Mouse (Mus musculus) intestine, postnatal 0 days (tissue): Measurements from ENCODE around the gene Cables2. TPM values are rescaled to one million over a fixed set of nuclear protein-coding genes. Genes with fewer than 3 reads are reported as not detected.

Experiments used
- ATAC-seq: fragments of 200-750 bp; cut with Nextera tagmentation; 2 replicates; pipeline ENCODE4 v1.8.0; 2017; ENCODE audit warnings: mild to moderate bottlenecking, moderate TSS enrichment, moderate library complexity
- H3K27ac ChIP-seq: fragments of 300-500 bp; sonication (generic); 2 replicates; pipeline ENCODE4 v1.5.1; 2014; ENCODE audit warnings: mild to moderate bottlenecking, low read depth, low read length, moderate library complexity
- H3K27me3 ChIP-seq: fragments of 300-500 bp; sonication (generic); replicated peaks from 2 replicates; pipeline ENCODE4 v1.6.1; 2014; ENCODE audit warnings: low read length, mixed read lengths; ENCODE audit not compliant: control insufficient read depth, insufficient read depth
- H3K36me3 ChIP-seq: fragments of 300-500 bp; sonication (generic); 2 replicates; pipeline ENCODE4 v1.6.1; 2014; ENCODE audit warnings: mild to moderate bottlenecking, moderate library complexity; ENCODE audit not compliant: control insufficient read depth, insufficient read depth
- H3K4me1 ChIP-seq: fragments of 300-500 bp; sonication (generic); replicated peaks from 2 replicates; pipeline ENCODE4 v1.6.1; 2014; ENCODE audit warnings: antibody characterized with exemption, low read length, mixed read lengths; ENCODE audit not compliant: control insufficient read depth, insufficient read depth
- H3K4me2 ChIP-seq: fragments of 300-500 bp; sonication (generic); replicated peaks from 2 replicates; pipeline ENCODE4 v1.6.1; 2014; ENCODE audit warnings: low read depth, mild to moderate bottlenecking, moderate library complexity
- H3K4me3 ChIP-seq: fragments of 300-500 bp; sonication (generic); 2 replicates; pipeline ENCODE4 v1.5.1; 2014; ENCODE audit warnings: low read depth, low read length
- H3K9ac ChIP-seq: fragments of 300-500 bp; sonication (generic); 2 replicates; pipeline ENCODE4 v1.6.1; 2014; ENCODE audit warnings: mild to moderate bottlenecking, low read depth, low read length
- H3K9me3 ChIP-seq: fragments of 300-500 bp; sonication (generic); 2 replicates; pipeline ENCODE4 v1.6.1; 2016; ENCODE audit warnings: mixed run types; ENCODE audit not compliant: control insufficient read depth
- CTCF ChIP-seq: sonication (generic); IDR thresholded peaks from 2 replicates; pipeline ENCODE4 v1.5.1; 2016; ENCODE audit warnings: low read depth, mild to moderate bottlenecking, control low read depth, antibody characterized with exemption, moderate library complexity
- WGBS: fragments of 180-500 bp; shearing (Covaris S2); extraction: QIAGEN DNeasy Blood & Tissue Kit; methylation state at CpG from one replicate; pipeline ENCODE4 v1.1.7; 2014; 5-methylcytosine and 5-hydroxymethylcytosine counted together
- polyA plus RNA-seq: library from polyadenylated mRNA; unstranded; fragments of >200 nt; fragmentation: Nextera tagmentation; extraction: Ambion mirVana; gene quantifications from 2 replicates; pipeline ENCODE4 v1.2.1, GENCODE M21; 2015

Gene Cables2
- polyA plus RNA-seq, 1 experiment from 2014 or later: 8.2 TPM

DNA sequence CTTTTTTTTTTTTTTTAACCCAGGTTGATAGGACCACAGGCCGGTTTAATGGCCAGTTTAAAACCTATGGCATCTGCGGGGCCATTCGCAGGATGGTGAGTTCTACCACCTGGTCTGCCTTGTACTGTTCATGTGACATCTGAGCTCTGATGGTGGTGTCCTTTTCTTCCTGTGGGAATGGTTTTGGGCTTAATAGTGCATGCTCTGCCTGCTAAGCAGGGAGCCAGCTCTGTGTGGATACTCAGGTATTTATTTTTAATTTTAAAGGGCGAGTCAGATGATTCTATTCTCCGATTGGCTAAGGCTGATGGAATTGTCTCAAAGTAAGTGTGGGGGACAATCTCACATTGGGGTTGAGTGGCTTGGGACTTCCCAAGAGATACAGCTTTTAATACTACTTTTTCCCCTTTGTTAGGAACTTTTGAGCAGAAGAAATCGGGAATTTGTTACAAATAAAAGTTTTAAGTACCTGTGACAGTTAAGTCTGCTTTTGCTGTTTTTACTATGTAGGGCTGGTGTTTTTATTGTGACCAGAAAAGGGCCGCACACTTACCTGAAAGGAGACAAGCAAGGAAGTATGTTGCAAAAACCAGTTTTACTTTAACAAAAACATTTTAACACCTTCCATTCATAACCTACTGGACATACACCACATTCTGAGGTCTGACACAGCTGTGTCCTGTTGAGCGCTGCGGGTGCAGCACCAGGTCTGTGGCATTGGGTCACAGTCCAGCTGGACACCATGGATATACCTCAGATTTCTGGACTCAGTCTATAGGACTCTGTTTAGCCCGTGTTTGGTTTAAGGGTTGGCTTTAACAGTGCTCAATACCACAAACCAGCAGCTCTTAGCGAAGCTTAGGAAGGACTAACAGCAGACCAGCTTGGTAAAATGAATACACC, 15.1 kb downstream of the Cables2 start:
- TF ChIP-seq CTCF: no peak
- Histone ChIP-seq H3K4me2 (peak overlapping the region; percentile 89), H3K27me3 (no peaks in the 10 kb centered on the region), H3K36me3 (peaks cover 47% of the 10 kb centered on the region), H3K9ac (peak overlapping the region; percentile 75), H3K4me1 (0 out of 2 replicates have a peak, but pooled peaks cover 5% of the 10 kb centered on the region), H3K9me3 (no peaks in the 10 kb centered on the region), H3K4me3 (peak overlapping the region; percentile 67), H3K27ac (no peak overlapping the region)
- no peak for ATAC-seq
- WGBS: 48% methylated on average over 11 of the region's 11 CpGs

GRCm38 (mm10) chr2:180257001-180257521, 16.2 kb downstream of the Cables2 start, which contains the start of gene Rps21:
TSS of gene Rps21 (plus strand) at chr2:180257377.
- peak; percentile 98 for ATAC-seq
- H3K27ac ChIP-seq: peak within 1 kb of the TSS; percentile 74
- 0% methylated on average over 38 of the region's 38 CpGs for WGBS

DNA sequence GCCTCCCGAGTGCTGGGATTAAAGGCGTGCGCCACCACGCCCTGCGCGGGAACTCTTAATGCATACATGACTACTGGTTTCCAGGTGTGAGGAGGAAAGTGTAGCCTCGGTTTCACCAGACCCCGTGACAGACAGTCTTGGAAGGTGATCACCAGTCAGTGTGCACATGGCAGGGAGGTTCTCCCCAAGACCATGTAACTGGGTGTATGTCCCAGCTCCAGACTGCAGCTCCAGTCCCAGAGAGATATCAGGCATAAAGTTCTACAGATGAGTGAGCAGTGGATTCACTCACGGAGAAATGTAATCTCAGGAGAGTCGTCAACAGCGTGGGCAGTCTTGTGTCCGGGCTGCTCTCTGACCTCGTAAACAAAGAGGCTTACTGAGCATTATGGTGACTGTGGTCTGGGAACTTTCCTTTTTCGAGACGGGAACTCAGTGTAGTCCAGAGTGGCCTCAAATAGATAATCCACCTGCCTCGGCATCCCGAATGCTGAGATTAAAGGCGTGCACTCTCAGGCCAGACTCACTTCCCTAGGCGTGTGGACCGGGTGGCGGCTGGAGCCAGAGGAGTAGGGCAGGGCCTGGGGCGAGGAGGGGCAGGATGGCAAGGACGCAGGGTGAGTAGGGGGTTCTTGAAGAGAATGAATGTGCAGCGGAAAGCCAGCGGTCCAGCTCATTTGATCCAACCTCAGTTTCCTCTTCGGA, 16.8 kb downstream of the Cables2 start:
- Histone ChIP-seq H3K4me2 (peak overlapping the region; percentile 76), H3K27me3 (no peaks in the 10 kb centered on the region), H3K4me3 (peak overlapping the region; percentile 67), H3K27ac (peak overlapping the region; percentile 74), H3K36me3 (peaks cover 30% of the 10 kb centered on the region), H3K9ac (peak overlapping the region; percentile 43), H3K9me3 (no peaks in the 10 kb centered on the region), H3K4me1 (0 out of 2 replicates have a peak, but pooled peaks cover 5% of the 10 kb centered on the region)
- no peak for TF ChIP-seq CTCF
- peak; percentile 31 for ATAC-seq
- WGBS: 23% methylated on average over 26 of the region's 26 CpGs

More at GRCm38 (mm10) chr2:180257001-180257521, 16.2 kb downstream of the Cables2 start, which contains the start of gene Rps21:
- Histone ChIP-seq H3K9ac (peak within 1 kb of the TSS; percentile 75), H3K4me1 (0 out of 2 replicates have a peak, but pooled peaks cover 5% of the 10 kb centered on the region), H3K4me2 (peak within 1 kb of the TSS; percentile 89), H3K9me3 (no peaks in the 10 kb centered on the region), H3K36me3 (peaks cover 37% of the 10 kb centered on the region), H3K4me3 (peak within 1 kb of the TSS; percentile 67), H3K27me3 (no peaks in the 10 kb centered on the region)
- no peak for TF ChIP-seq CTCF

- Histone ChIP-seq H3K9me3 (no peaks in the 10 kb centered on the region), H3K27ac (no peak overlapping the region), H3K4me2 (0 out of 2 replicates have a peak overlapping the region, but pooled peaks have one; percentile 76), H3K36me3 (peaks cover 23% of the 10 kb centered on the region), H3K9ac (no peak overlapping the region), H3K4me1 (0 out of 2 replicates have a peak, but pooled peaks cover 5% of the 10 kb centered on the region), H3K4me3 (no peak overlapping the region), H3K27me3 (no peaks in the 10 kb centered on the region)
- no peak for ATAC-seq
- no peak for TF ChIP-seq CTCF
- WGBS: 78% methylated on average over 9 of the region's 9 CpGs
These were observed 17.6 kb downstream of the Cables2 start for GRCm38 (mm10) chr2:180255701-180256100.

- no peak overlapping the region for H3K4me2 ChIP-seq
- H3K9ac ChIP-seq: no peak overlapping the region
- H3K9me3 ChIP-seq: no peaks in the 10 kb centered on the region
- peaks cover 13% of the 10 kb centered on the region for H3K36me3 ChIP-seq
- no peak overlapping the region for H3K27ac ChIP-seq
- no peak overlapping the region for H3K4me3 ChIP-seq
- TF ChIP-seq CTCF: no peak
- no peaks in the 10 kb centered on the region for H3K27me3 ChIP-seq
- ATAC-seq: no peak
- 88% methylated on average over 5 of the region's 5 CpGs for WGBS
- 0 out of 2 replicates have a peak, but pooled peaks cover 5% of the 10 kb centered on the region for H3K4me1 ChIP-seq
These were observed 18.7 kb downstream of the Cables2 start for GRCm38 (mm10) chr2:180254436-180255209.
